Mouse (Mus musculus) neural tube, embryonic 15.5 days (tissue): ENCODE results near the gene Pptc7. TPM values are rescaled to one million over a fixed set of nuclear protein-coding genes. Genes with fewer than 3 reads are reported as not detected.

Source experiments
- ATAC-seq: fragments of 200-750 bp; cut with Nextera tagmentation; 2 replicates; pipeline ENCODE4 v1.8.0; 2017; ENCODE audit warnings: mild to moderate bottlenecking, moderate TSS enrichment, moderate library complexity; ENCODE audit not compliant: low FRiP score
- H3K27ac ChIP-seq: fragments of 300-500 bp; sonication (generic); replicated peaks from 2 replicates; pipeline ENCODE4 v1.5.1; 2015; ENCODE audit warnings: mild to moderate bottlenecking, inconsistent platforms
- H3K27me3 ChIP-seq: fragments of 300-500 bp; sonication (generic); replicated peaks from 2 replicates; pipeline ENCODE4 v1.6.1; 2015; ENCODE audit warnings: inconsistent platforms
- H3K36me3 ChIP-seq: fragments of 300-500 bp; sonication (generic); 2 replicates; pipeline ENCODE4 v1.6.1; 2015; ENCODE audit warnings: inconsistent platforms
- H3K4me1 ChIP-seq: fragments of 300-500 bp; sonication (generic); 2 replicates; pipeline ENCODE4 v1.6.1; 2015; ENCODE audit warnings: inconsistent platforms
- H3K4me2 ChIP-seq: fragments of 300-500 bp; sonication (generic); 2 replicates; pipeline ENCODE4 v1.6.1; 2015; ENCODE audit warnings: inconsistent platforms, mild to moderate bottlenecking, moderate library complexity
- H3K4me3 ChIP-seq: fragments of 300-500 bp; sonication (generic); replicated peaks from 2 replicates; pipeline ENCODE4 v1.5.1; 2015; ENCODE audit warnings: mild to moderate bottlenecking, inconsistent platforms
- H3K9ac ChIP-seq: fragments of 300-500 bp; sonication (generic); replicated peaks from 2 replicates; pipeline ENCODE4 v1.6.1; 2015; ENCODE audit warnings: mild to moderate bottlenecking, inconsistent platforms
- H3K9me3 ChIP-seq: fragments of 300-500 bp; sonication (generic); replicated peaks from 2 replicates; pipeline ENCODE4 v1.6.1; 2016; ENCODE audit warnings: inconsistent platforms
- WGBS: fragments of 180-500 bp; shearing (Covaris S2); methylation state at CpG from one replicate; pipeline ENCODE4 v1.1.7; 2015; ENCODE audit warnings: mixed read lengths; 5-methylcytosine and 5-hydroxymethylcytosine counted together
- polyA plus RNA-seq: library from polyadenylated mRNA; unstranded; fragments of >200 nt; fragmentation: Nextera tagmentation; extraction: Ambion mirVana; gene quantifications from 2 replicates; pipeline ENCODE4 v1.2.1, GENCODE M21; 2015

The Pptc7 gene
- polyA plus RNA-seq, 1 experiment from 2014 or later = 8.7 TPM

GRCm38 (mm10) chr5:122247934-122248333 lies 36.2 kb upstream of the Pptc7 start:
- 94% methylated on average over 7 of the region's 7 CpGs for WGBS
- ATAC-seq = no peak
- peaks cover 34% of the 10 kb centered on the region for H3K36me3 ChIP-seq

GRCm38 (mm10) chr5:122249281-122249680 lies 34.9 kb upstream of the Pptc7 start:
- Histone ChIP-seq H3K4me2 (no peak overlapping the region), H3K36me3 (peaks cover 44% of the 10 kb centered on the region), H3K4me3 (no peak overlapping the region), H3K27me3 (no peaks in the 10 kb centered on the region), H3K9ac (no peak overlapping the region), H3K4me1 (peaks cover 5% of the 10 kb centered on the region), H3K27ac (no peak overlapping the region), H3K9me3 (no peaks in the 10 kb centered on the region)
- 92% methylated on average over 4 of the region's 4 CpGs for WGBS
- no peak for ATAC-seq

More at GRCm38 (mm10) chr5:122247934-122248333, 36.2 kb upstream of the Pptc7 start:
- Histone ChIP-seq H3K4me2 (no peak overlapping the region), H3K9ac (no peak overlapping the region), H3K27me3 (no peaks in the 10 kb centered on the region), H3K9me3 (no peaks in the 10 kb centered on the region), H3K4me1 (peaks cover 16% of the 10 kb centered on the region), H3K27ac (no peak overlapping the region), H3K4me3 (no peak overlapping the region)

- peaks cover 70% of the 10 kb centered on the region for H3K36me3 ChIP-seq
- H3K9me3 ChIP-seq = no peaks in the 10 kb centered on the region
- WGBS = 74% methylated on average over 17 of the region's 17 CpGs
- H3K27ac ChIP-seq = no peak overlapping the region
- no peaks in the 10 kb centered on the region for H3K27me3 ChIP-seq
- no peak overlapping the region for H3K4me2 ChIP-seq
- H3K9ac ChIP-seq = no peak overlapping the region
- H3K4me3 ChIP-seq = no peak overlapping the region
- ATAC-seq = no peak
- no peaks in the 10 kb centered on the region for H3K4me1 ChIP-seq
Measured at GRCm38 (mm10) chr5:122251895-122252606, 32.1 kb upstream of the Pptc7 start.

- WGBS = 87% methylated on average over 6 of the region's 6 CpGs
- ATAC-seq = no peak
- peaks cover 57% of the 10 kb centered on the region for H3K36me3 ChIP-seq
Measured at GRCm38 (mm10) chr5:122258027-122258741, 26.0 kb upstream of the Pptc7 start.

GRCm38 (mm10) chr5:122262104-122262503 lies 22.1 kb upstream of the Pptc7 start:
- Histone ChIP-seq H3K27me3 (no peaks in the 10 kb centered on the region), H3K36me3 (peaks cover 22% of the 10 kb centered on the region), H3K9me3 (no peaks in the 10 kb centered on the region), H3K4me2 (0 out of 2 replicates have a peak overlapping the region, but pooled peaks have one; percentile 13), H3K4me3 (no peak overlapping the region), H3K4me1 (peaks cover 25% of the 10 kb centered on the region), H3K27ac (no peak overlapping the region), H3K9ac (no peak overlapping the region; the same call in 1 of the 2 replicates)
- 42% methylated on average over 7 of the region's 7 CpGs for WGBS
- no peak for ATAC-seq

More at GRCm38 (mm10) chr5:122258027-122258741, 26.0 kb upstream of the Pptc7 start:
- Histone ChIP-seq H3K9ac (no peak overlapping the region), H3K27me3 (no peaks in the 10 kb centered on the region), H3K27ac (no peak overlapping the region), H3K4me2 (no peak overlapping the region), H3K9me3 (no peaks in the 10 kb centered on the region), H3K4me1 (peaks cover 16% of the 10 kb centered on the region), H3K4me3 (no peak overlapping the region)

GRCm38 (mm10) chr5:122263933-122264905 lies 19.9 kb upstream of the Pptc7 start, which contains the start of gene Tctn1:
Gene Tctn1, minus strand, starts transcription at chr5:122264460.
- H3K9me3 ChIP-seq = no peaks in the 10 kb centered on the region
- H3K4me2 ChIP-seq = peak within 1 kb of the TSS; percentile 73
- H3K27ac ChIP-seq = peak within 1 kb of the TSS; percentile 80
- peak within 1 kb of the TSS; percentile 87 for H3K4me3 ChIP-seq
- ATAC-seq = peak; percentile 98
- WGBS = 2% methylated on average over 49 of the region's 49 CpGs
- H3K9ac ChIP-seq = peak within 1 kb of the TSS; percentile 82
- no peaks in the 10 kb centered on the region for H3K27me3 ChIP-seq
- H3K36me3 ChIP-seq = peaks cover 1% of the 10 kb centered on the region; the same call in 1 of the 2 replicates
- H3K4me1 ChIP-seq = peaks cover 25% of the 10 kb centered on the region

- Histone ChIP-seq H3K9ac (no peak overlapping the region), H3K27me3 (no peaks in the 10 kb centered on the region), H3K4me3 (no peak overlapping the region), H3K4me2 (peak overlapping the region; percentile 73; the same call in 1 of the 2 replicates), H3K36me3 (no peaks in the 10 kb centered on the region), H3K9me3 (no peaks in the 10 kb centered on the region), H3K4me1 (peaks cover 25% of the 10 kb centered on the region), H3K27ac (no peak overlapping the region)
- 80% methylated on average over 3 of the region's 3 CpGs for WGBS
- ATAC-seq = no peak
Measured at GRCm38 (mm10) chr5:122265187-122265586, 19.0 kb upstream of the Pptc7 start.

GRCm38 (mm10) chr5:122265942-122266341 lies 18.2 kb upstream of the Pptc7 start:
- H3K27me3 ChIP-seq = no peaks in the 10 kb centered on the region
- no peak overlapping the region for H3K27ac ChIP-seq
- 92% methylated on average over 2 of the region's 2 CpGs for WGBS
- no peaks in the 10 kb centered on the region for H3K36me3 ChIP-seq
- no peak overlapping the region for H3K9ac ChIP-seq
- H3K4me2 ChIP-seq = no peak overlapping the region
- peaks cover 19% of the 10 kb centered on the region for H3K4me1 ChIP-seq
- no peak overlapping the region for H3K4me3 ChIP-seq
- ATAC-seq = no peak
- H3K9me3 ChIP-seq = no peaks in the 10 kb centered on the region

GRCm38 (mm10) chr5:122267136-122267535 lies 17.0 kb upstream of the Pptc7 start:
- Histone ChIP-seq H3K4me2 (no peak overlapping the region), H3K4me3 (no peak overlapping the region), H3K4me1 (peaks cover 15% of the 10 kb centered on the region), H3K9me3 (no peaks in the 10 kb centered on the region), H3K9ac (no peak overlapping the region), H3K36me3 (no peaks in the 10 kb centered on the region), H3K27me3 (no peaks in the 10 kb centered on the region), H3K27ac (no peak overlapping the region)
- WGBS = 82% methylated on average over 7 of the region's 7 CpGs
- ATAC-seq = no peak

GRCm38 (mm10) chr5:122267899-122268298 lies 16.3 kb upstream of the Pptc7 start:
- WGBS = 29% methylated on average over 5 of the region's 5 CpGs
- peaks cover 12% of the 10 kb centered on the region for H3K4me1 ChIP-seq
- ATAC-seq = no peak

More at GRCm38 (mm10) chr5:122267899-122268298, 16.3 kb upstream of the Pptc7 start:
- H3K4me2 ChIP-seq = no peak overlapping the region
- no peaks in the 10 kb centered on the region for H3K36me3 ChIP-seq
- H3K4me3 ChIP-seq = no peak overlapping the region
- no peak overlapping the region for H3K27ac ChIP-seq
- H3K9me3 ChIP-seq = no peaks in the 10 kb centered on the region
- no peak overlapping the region for H3K9ac ChIP-seq
- no peaks in the 10 kb centered on the region for H3K27me3 ChIP-seq
